Mouse (Mus musculus): ENCODE data around the gene Eif4ebp2.
A peak's percentile ranks its signal among the peaks of the same experiment; 100 is the strongest.

Eif4ebp2 gene

GRCm38 (mm10) chr10:61452645-61453044 is at the start of gene Eif4ebp2:
Gene Eif4ebp2, minus strand, starts transcription at chr10:61452661.
- DNase-seq (ENCODE audit: low read depth in 2 of 2, low spot score in 2 of 2) = peak; percentile 100

GRCm38 (mm10) chr10:61500756-61501155 is 48.3 kb upstream of the Eif4ebp2 start:
- no peak for DNase-seq (ENCODE audit: low read depth in 2 of 2, low spot score in 2 of 2)

- DNase-seq (ENCODE audit: low read depth in 2 of 2, low spot score in 2 of 2) = no peak
Observed at GRCm38 (mm10) chr10:61499505-61500466, 47.3 kb upstream of the Eif4ebp2 start.

- no peak for DNase-seq (ENCODE audit: low read depth in 2 of 2, low spot score in 2 of 2)
Observed at GRCm38 (mm10) chr10:61496231-61496630, 43.8 kb upstream of the Eif4ebp2 start.

- no peak for DNase-seq (ENCODE audit: low read depth in 2 of 2, low spot score in 2 of 2)
Observed at GRCm38 (mm10) chr10:61495461-61495860, 43.0 kb upstream of the Eif4ebp2 start.

GRCm38 (mm10) chr10:61492040-61492439 is 39.6 kb upstream of the Eif4ebp2 start:
- peak; percentile 40 to 60 for DNase-seq (ENCODE audit: low read depth in 2 of 2, low spot score in 2 of 2)

GRCm38 (mm10) chr10:61491573-61491972 is 39.1 kb upstream of the Eif4ebp2 start:
- DNase-seq (ENCODE audit: low read depth in 2 of 2, low spot score in 2 of 2) = no peak

GRCm38 (mm10) chr10:61488522-61489110 is 36.2 kb upstream of the Eif4ebp2 start:
- no peak for DNase-seq (ENCODE audit: low read depth in 2 of 2, low spot score in 2 of 2)

- DNase-seq (ENCODE audit: low read depth in 2 of 2, low spot score in 2 of 2) = no peak
Observed at GRCm38 (mm10) chr10:61486551-61487339, 34.3 kb upstream of the Eif4ebp2 start.

GRCm38 (mm10) chr10:61484801-61485200 is 32.3 kb upstream of the Eif4ebp2 start:
- DNase-seq (ENCODE audit: low read depth in 2 of 2, low spot score in 2 of 2) = no peak

- DNase-seq (ENCODE audit: low read depth in 2 of 2, low spot score in 2 of 2) = no peak
Observed at GRCm38 (mm10) chr10:61482771-61483170, 30.3 kb upstream of the Eif4ebp2 start.

- DNase-seq (ENCODE audit: low read depth in 2 of 2, low spot score in 2 of 2) = no peak
Observed at GRCm38 (mm10) chr10:61480488-61480887, 28.0 kb upstream of the Eif4ebp2 start.

- no peak for DNase-seq (ENCODE audit: low read depth in 2 of 2, low spot score in 2 of 2)
Observed at GRCm38 (mm10) chr10:61479927-61480326, 27.5 kb upstream of the Eif4ebp2 start.

- no peak for DNase-seq (ENCODE audit: low read depth in 2 of 2, low spot score in 2 of 2)
Observed at GRCm38 (mm10) chr10:61479461-61479860, 27.0 kb upstream of the Eif4ebp2 start.

GRCm38 (mm10) chr10:61476440-61477165 is 24.1 kb upstream of the Eif4ebp2 start:
- DNase-seq (ENCODE audit: low read depth in 2 of 2, low spot score in 2 of 2) = peak in 1 of 2 experiments; percentile 3

- DNase-seq (ENCODE audit: low read depth in 2 of 2, low spot score in 2 of 2) = peak; percentile 88
Observed at GRCm38 (mm10) chr10:61475594-61476439, 23.4 kb upstream of the Eif4ebp2 start, which contains the start of gene Lrrc20. Gene Lrrc20, plus strand, starts transcription at chr10:61475801.

- DNase-seq (ENCODE audit: low read depth in 2 of 2, low spot score in 2 of 2) = no peak
Observed at GRCm38 (mm10) chr10:61474344-61474743, 21.9 kb upstream of the Eif4ebp2 start.

- DNase-seq (ENCODE audit: low read depth in 2 of 2, low spot score in 2 of 2) = no peak
Observed at GRCm38 (mm10) chr10:61473640-61474039, 21.2 kb upstream of the Eif4ebp2 start.

- DNase-seq (ENCODE audit: low read depth in 2 of 2, low spot score in 2 of 2) = no peak
Observed at GRCm38 (mm10) chr10:61468900-61469299, 16.4 kb upstream of the Eif4ebp2 start.

GRCm38 (mm10) chr10:61466873-61467272 is 14.4 kb upstream of the Eif4ebp2 start:
- DNase-seq (ENCODE audit: low read depth in 2 of 2, low spot score in 2 of 2) = peak in 1 of 2 experiments; percentile 20
